Mouse (Mus musculus) cerebellum, adult 8-10 months (tissue): ENCODE results near the gene Bhlhe41.

ENCODE experiments used
- DNase-seq: peaks from one replicate; pipeline ENCODE4 v3.0.0; 2022

Gene Bhlhe41

GRCm38 (mm10) chr6:145870991-145871390, 5.6 kb upstream of the Bhlhe41 start:
- no peak for DNase-seq

- no peak for DNase-seq
Measured at GRCm38 (mm10) chr6:145867111-145867510, 1.8 kb upstream of the Bhlhe41 start.

- peak; percentile 86 for DNase-seq
Measured at GRCm38 (mm10) chr6:145865886-145866851, 811 bp upstream of the Bhlhe41 start.

- no peak for DNase-seq
Measured at GRCm38 (mm10) chr6:145864171-145864570, 1.2 kb downstream of the Bhlhe41 start.

DNA sequence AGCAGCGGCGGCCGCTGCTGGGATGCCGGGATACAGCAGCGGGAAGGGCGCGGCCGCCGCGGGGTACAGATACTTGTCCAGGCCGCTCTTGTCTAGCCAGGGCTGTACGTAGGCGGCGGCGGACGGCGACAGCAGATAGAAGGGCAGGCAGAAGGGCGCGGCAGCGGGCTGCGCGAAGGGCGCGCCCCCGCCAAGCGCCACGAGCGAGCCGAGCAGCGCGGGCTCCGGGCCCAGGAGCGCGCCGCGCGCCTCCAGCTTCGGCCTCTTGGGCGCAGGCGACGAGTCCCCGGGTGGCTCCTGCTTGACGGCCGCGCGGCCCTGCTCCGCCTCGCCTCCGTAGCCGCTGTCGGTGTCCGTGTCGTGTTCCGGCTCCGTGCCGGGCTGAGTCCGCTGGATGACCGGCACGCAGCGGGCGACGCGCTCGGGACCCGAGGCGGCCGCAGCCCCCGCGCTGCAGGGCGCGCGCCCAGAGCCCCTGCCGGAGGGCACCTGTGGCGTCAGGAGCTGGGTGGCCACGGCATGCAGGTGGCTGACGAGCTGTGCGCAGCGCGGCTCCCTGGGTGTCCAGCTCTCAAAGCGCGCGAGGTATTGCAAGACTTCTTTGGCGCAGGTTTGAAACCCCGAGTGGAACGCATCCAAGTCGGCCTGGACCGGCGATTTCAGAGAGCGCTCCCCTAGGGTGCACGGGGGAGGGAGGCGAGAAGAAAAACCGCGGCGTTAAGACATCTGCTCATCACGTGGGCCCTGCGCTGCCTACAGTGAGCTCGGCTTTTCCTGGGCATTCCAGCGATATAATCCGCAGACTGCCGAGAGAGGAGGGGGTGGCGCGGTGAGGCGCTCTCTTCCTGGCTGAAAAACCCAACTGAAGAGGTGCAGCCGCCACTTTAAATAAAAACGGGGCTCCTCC, 2.0 kb downstream of the Bhlhe41 start:
- peak; percentile 81 for DNase-seq

DNA sequence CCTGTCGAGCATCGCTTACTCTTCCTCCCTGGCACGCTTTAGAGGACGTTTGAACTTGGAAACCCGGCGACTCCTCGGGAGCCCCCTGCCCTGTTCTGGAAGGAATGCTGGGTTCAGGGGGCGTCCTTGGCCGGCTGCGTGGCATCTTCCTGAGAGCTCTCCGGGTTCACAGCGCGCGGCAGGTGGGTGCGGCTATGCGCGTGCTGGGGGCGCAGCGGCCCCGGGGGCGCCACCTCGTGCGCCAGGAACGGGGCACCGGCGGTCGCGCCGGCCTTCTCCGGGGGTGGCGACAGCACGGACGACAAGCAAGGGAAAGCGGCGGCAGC, 2.7 kb downstream of the Bhlhe41 start:
- DNase-seq = no peak

GRCm38 (mm10) chr6:145862321-145862720, 3.0 kb downstream of the Bhlhe41 start:
- no peak for DNase-seq

- no peak for DNase-seq
Measured at GRCm38 (mm10) chr6:145861462-145862227, 3.7 kb downstream of the Bhlhe41 start.

DNA sequence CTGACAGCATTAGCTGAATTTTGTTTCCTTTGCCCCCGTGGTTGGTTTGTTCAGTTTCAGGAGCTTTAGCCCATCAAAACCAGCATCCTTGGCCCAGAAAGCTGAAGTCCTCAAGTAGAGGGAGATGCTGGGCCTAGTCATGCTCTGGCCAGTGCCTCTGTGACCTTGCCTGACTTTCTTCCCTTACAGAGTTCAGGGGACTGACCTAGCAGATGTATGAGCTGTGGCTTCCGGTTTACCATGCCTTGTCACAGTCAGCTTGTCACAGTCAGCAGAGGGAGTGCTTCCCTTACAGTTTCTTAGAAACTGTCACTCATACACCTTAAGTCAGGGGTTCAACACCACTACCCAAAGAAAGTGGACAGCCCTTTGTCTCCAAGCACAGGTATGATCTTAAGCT, 5.0 kb downstream of the Bhlhe41 start:
- DNase-seq = no peak

GRCm38 (mm10) chr6:145858414-145858813, 6.9 kb downstream of the Bhlhe41 start:
- DNase-seq = no peak

DNA sequence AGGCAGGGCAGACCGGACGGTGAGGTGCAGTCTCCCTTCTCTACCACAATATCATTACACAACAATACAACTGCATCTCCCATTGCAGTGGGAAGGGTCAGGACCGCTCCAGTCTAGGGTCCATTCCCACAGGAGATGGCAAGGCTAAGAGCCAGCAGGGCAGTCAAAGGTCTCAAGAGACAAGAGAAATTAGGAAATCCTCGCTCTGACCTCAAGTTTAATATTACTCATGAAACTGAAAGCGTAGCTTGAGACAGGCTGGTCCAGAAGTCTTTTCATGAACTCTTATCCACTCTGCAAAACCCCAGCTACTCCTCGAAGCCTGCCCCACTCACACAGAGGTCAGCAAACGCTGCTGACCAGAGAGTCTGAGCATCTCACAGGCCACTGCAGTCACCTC, 7.9 kb downstream of the Bhlhe41 start:
- no peak for DNase-seq

DNA sequence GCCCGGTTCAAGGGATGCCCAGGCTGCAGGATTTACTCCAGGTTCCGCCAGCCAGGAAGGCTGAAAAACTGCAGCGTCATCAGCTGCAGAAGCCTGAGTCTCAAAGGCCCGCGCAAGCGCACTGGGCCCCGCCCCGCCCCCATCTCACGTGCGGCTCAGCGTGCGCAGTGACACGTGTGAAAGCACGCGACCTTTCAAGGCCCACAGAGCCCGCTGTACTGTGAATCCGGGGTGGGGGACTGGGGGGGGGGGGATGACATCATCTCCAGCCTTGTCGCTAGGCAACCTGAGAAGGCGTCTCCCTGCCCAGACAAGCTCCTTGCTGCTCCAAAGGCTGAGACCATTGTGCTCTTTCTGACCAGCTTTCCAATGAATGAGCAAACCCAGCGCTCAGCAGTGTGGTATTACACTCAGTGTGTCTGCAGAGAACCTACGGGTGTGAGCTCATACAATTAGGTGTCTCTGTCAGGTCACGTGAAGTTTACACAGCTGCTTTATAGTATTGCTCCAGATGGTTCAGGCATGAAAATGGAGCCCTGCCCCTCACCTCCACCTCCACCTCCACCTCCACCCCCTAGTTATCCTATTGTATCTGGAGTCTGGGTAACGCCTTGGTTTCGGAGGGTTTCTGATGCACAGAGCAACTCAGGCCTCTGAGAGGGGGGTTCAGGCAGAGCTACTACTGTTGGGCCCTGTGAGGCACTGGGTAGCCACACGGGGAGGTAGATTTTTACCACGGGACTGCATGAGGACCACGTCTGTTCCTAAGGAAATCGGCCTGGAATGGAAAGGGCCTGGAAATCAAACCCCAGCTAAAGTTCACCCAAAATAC, 9.4 kb downstream of the Bhlhe41 start:
- peak; percentile 99 for DNase-seq

DNA sequence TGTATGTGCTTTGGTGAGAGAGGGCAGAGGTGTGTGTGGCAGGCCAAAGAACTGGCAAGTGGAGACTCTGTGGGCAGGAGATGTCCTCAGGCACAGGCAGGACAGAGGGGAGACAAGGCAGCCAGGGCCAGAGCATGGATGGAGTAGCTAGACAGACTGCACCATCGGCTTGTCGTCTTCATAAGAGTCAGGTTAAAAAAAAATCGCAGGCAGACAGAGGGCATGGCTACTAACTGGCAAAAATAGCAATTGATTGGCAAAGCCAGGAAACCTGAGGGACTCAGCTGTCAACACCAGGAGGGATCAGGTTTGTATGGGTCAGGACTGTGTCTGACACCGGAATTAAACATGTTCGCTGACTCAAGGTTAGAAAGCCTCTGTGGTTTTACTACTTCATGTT, 10.6 kb downstream of the Bhlhe41 start:
- peak; percentile 30 for DNase-seq

DNA sequence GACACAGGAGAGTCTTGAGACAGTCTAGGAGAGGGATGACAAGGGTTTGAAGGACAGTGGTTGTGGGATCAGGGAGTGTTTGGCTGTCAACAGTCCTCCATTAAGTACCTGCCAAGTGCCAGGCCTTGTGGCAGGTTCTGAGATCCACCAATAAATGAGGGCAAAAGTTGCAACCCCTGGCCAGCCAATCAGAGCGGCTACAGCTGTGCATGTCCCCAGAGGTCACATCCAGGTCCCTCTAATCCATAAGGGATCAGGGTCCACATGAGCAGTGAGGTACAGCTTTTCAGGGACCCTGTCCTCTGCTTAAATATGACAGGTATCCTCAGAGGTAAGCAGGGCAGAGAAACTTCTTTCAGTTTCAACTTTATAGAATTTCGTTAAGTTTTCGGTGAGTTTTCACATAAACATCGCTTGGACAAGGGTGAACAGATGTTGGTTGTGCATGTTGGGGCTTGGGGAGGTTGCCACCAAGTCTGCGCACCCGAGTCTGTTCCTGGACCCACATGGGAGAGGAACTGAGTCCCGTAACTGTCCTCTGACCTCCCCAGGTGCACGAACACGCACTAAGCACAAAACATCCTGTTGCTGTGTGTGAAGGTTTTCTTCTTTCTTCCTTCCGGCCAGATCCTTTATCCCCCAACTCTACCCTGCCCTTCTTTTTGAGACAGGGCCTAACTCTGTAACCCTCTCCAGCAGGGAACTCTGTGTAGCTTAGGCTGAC, 11.8 kb downstream of the Bhlhe41 start:
- DNase-seq = no peak

- no peak for DNase-seq
Measured at GRCm38 (mm10) chr6:145852708-145853107, 12.7 kb downstream of the Bhlhe41 start.

DNA sequence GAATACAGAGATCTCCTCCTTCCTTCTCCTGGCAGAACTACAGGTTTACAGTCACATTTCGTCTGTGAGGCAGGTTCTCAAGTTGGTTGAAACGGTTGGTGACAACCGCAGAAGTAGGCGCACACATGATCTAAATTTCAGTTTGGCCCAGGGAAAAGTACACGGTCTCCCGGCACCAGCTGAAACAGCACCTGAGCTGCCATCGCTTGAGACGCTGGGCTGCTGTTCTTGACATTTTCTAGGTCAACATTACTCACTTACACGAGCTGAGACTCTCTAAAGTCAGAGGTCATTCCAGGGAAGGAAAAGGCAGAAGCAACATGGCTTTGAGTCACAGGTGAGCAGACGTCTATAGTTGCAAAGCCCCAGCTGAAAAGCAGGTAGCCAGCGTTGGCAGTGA, 13.4 kb downstream of the Bhlhe41 start:
- DNase-seq = no peak

- peak; percentile 56 for DNase-seq
Measured at GRCm38 (mm10) chr6:145850789-145851188, 14.6 kb downstream of the Bhlhe41 start.

GRCm38 (mm10) chr6:145847661-145848060, 17.7 kb downstream of the Bhlhe41 start:
- no peak for DNase-seq

DNA sequence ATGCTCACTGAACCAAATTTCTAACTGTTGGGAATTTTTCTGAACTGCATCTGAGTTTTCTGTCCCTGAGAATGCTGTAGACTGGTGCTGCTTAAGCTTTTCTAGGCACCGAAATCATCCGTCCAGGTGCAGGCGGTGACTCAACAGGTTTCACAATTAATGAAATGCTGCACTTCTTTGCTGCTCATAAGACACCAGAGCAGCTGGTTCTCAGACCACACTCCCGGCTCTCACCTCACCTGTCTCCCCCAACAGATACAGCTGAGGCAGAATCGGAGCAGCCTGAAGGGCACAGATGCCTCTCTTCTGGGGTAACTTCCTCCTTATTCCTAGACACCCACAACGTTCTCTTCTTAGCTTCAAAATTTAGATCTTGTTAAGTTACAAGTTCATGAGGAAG, 18.4 kb downstream of the Bhlhe41 start:
- no peak for DNase-seq

GRCm38 (mm10) chr6:145846076-145846475, 19.3 kb downstream of the Bhlhe41 start:
- DNase-seq = no peak

GRCm38 (mm10) chr6:145845611-145846010, 19.7 kb downstream of the Bhlhe41 start:
- DNase-seq = no peak
